8 mouse cellular contexts compared by ENCODE assay signal in the genomic region with DNA sequence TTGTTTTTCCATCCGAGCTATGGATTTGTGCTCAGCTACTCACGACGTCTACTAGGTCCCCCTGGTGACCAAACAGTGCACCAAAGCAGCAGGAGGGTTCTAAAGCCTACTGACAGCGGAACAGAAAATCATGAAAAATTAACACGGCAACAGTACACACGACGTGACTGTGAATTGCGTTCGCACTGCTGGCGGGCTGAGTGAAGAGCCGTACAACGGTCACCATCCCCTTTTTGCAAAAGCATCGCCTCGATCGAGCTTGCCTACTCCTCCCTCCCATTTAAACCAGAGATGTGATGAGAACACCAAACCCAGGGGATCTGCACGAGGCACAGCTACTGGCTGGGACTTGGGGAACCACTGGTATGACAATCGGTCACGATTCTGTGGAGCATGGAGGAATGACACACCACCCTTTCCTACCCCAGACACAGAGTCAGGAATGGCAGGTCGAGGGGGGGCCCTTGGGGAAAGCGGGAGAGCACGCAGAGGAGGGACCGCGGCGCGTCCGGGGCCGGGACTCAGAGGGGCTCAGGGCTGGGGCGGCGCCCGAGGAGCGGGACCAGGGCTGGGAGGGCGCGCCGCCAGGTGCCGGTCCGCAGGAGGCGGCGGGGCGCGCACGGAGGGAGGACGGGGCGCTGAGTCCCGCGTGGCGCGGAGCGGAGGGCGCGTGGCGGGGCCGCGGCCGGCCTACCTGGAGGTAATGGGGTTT. TPM values are rescaled to one million over a fixed set of nuclear protein-coding genes. Genes with fewer than 3 reads are reported as not detected.
DNase-seq lines count a peak whose midpoint lies in the region; ATAC-seq lines count a peak whose summit lies in the region.

No protein-coding gene starts in this region.

- no peaks in the 10 kb centered on the region for H3K36me3 ChIP-seq in erythroblast, embryonic 14.5 days (ENCODE audit: control insufficient read depth)
- H3K36me3 ChIP-seq in heart, embryonic 16.5 days (ENCODE audit: control insufficient read depth, insufficient read depth): no peaks in the 10 kb centered on the region
- H3K36me3 ChIP-seq in liver, embryonic 13.5 days: no peaks in the 10 kb centered on the region
- no peaks in the 10 kb centered on the region for H3K36me3 ChIP-seq in splenic B cell, adult 2 months (ENCODE audit: control insufficient read depth, insufficient read depth, low read length, poor library complexity, severe bottlenecking)

- H3K4me2 ChIP-seq in heart, embryonic 16.5 days (ENCODE audit: low read depth, low read length): peak overlapping the region; percentile 77
- peak overlapping the region; percentile 96 for H3K4me2 ChIP-seq in liver, embryonic 13.5 days

- no peaks in the 10 kb centered on the region; the same call in 1 of the 2 replicates for H3K9me3 ChIP-seq in erythroblast, embryonic 14.5 days (ENCODE audit: control insufficient read depth, low read length)
- H3K9me3 ChIP-seq in heart, embryonic 16.5 days (replicated peaks; ENCODE audit: control insufficient read depth, low read length): no peaks in the 10 kb centered on the region
- H3K9me3 ChIP-seq in liver, embryonic 13.5 days (replicated peaks): no peaks in the 10 kb centered on the region

- DNase-seq in CD4-positive, CD25-positive, alpha-beta regulatory T cell, adult 2 months (ENCODE audit: low read depth, low spot score): peak; percentile 91
- peak; percentile 59 for DNase-seq in brain, embryonic 18.5 days (ENCODE audit: low read depth, low spot score)
- peak; percentile 66 to 78 for DNase-seq in kidney, postnatal 25 days
- peak; percentile 57 for DNase-seq in liver, embryonic 13.5 days
- peak; percentile 70 to 83 for DNase-seq in natural killer cell, adult 2 months (ENCODE audit: low spot score in 2 of 2)
- DNase-seq in splenic B cell, adult 2 months (ENCODE audit: low read depth, low spot score): peak; percentile 92

- peaks cover 39% of the 10 kb centered on the region for H3K4me1 ChIP-seq in erythroblast, embryonic 14.5 days (ENCODE audit: control insufficient read depth)
- peaks cover 8% of the 10 kb centered on the region for H3K4me1 ChIP-seq in heart, embryonic 16.5 days (ENCODE audit: control insufficient read depth, insufficient read depth, low read length)
- H3K4me1 ChIP-seq in liver, embryonic 13.5 days (replicated peaks): peaks cover 41% of the 10 kb centered on the region

- ATAC-seq in heart, embryonic 16.5 days (replicated peaks; ENCODE audit: extremely low read depth, insufficient read depth, low FRiP score): peak; percentile 80
- peak; percentile 81 for ATAC-seq in liver, embryonic 13.5 days (ENCODE audit: low read depth)

- peak overlapping the region; percentile 86 for H3K4me3 ChIP-seq in erythroblast, embryonic 14.5 days (replicated peaks)
- peak overlapping the region; percentile 89 for H3K4me3 ChIP-seq in heart, embryonic 16.5 days (ENCODE audit: low read length)
- H3K4me3 ChIP-seq in liver, embryonic 13.5 days (replicated peaks): peak overlapping the region; percentile 91

- peaks cover 5% of the 10 kb centered on the region; the same call in 1 of the 2 replicates for H3K27me3 ChIP-seq in erythroblast, embryonic 14.5 days (ENCODE audit: control insufficient read depth)
- no peaks in the 10 kb centered on the region for H3K27me3 ChIP-seq in heart, embryonic 16.5 days (ENCODE audit: control insufficient read depth, insufficient read depth, low read length)
- no peaks in the 10 kb centered on the region for H3K27me3 ChIP-seq in liver, embryonic 13.5 days
- H3K27me3 ChIP-seq in splenic B cell, adult 2 months (ENCODE audit: control insufficient read depth, insufficient read depth, low read length, poor library complexity, severe bottlenecking): no peaks in the 10 kb centered on the region

- WGBS in heart, embryonic 16.5 days: under 1% methylated on average over 49 of the region's 54 CpGs
- under 1% methylated on average over 43 of the region's 54 CpGs for WGBS in liver, embryonic 13.5 days (ENCODE audit: insufficient replicate concordance)

- H3K9ac ChIP-seq in heart, embryonic 16.5 days (ENCODE audit: low read length): peak overlapping the region; percentile 89
- peak overlapping the region; percentile 92 for H3K9ac ChIP-seq in liver, embryonic 13.5 days

- H3K27ac ChIP-seq in heart, embryonic 16.5 days (ENCODE audit: low read length): peak overlapping the region; percentile 92
- peak overlapping the region; percentile 86 for H3K27ac ChIP-seq in liver, embryonic 13.5 days

RNA-seq across cellular contexts. Expression of a gene that starts 0.5 kb away (rescaled TPM):
- polyA plus RNA-seq in erythroblast, embryonic 14.5 days (2012): 0.02 and 0.17 TPM in 2 replicates
- 21.0 and 23.1 TPM in 2 replicates for polyA plus RNA-seq in heart, embryonic 16.5 days (2015; fragmentation: Nextera tagmentation; extraction: Ambion mirVana)
- 11.3 and 11.6 TPM in 2 replicates for polyA plus RNA-seq in liver, embryonic 13.5 days (2015; fragmentation: Nextera tagmentation; extraction: Ambion mirVana)

Comparison
In these comparisons a context has a peak if more than half of its experiments do, and no peak if none do; other contexts are left out.
1. Peak in every context shown above with its lines: DNase-seq, ATAC-seq, H3K4me3 ChIP-seq and H3K27ac ChIP-seq.
2. RNA of a gene that starts 0.5 kb away (polyA plus RNA-seq): 21.0 to 23.1 TPM in heart, embryonic 16.5 days and 11.3 to 11.6 TPM in liver, embryonic 13.5 days; 0.02 to 0.17 TPM in erythroblast, embryonic 14.5 days; every median in the first group is over 10 times any median in the second.